Mouse (Mus musculus) liver, postnatal 0 days (tissue): ENCODE measurements at regions not wholly inside any gene's neighbourhood (a gene's known extent, or its start where the extent isn't known, plus 50 kb on each side); places are given as distances from the start of the nearest gene placed in this dataset.
A peak's percentile ranks its signal among the peaks of the same experiment; 100 is the strongest.

Experiments used
- CTCF ChIP-seq: sonication (generic); IDR thresholded peaks from 2 replicates; pipeline ENCODE4 v1.5.1; 2016; ENCODE audit warnings: antibody characterized with exemption, low read depth
- EP300 ChIP-seq: IDR thresholded peaks from 2 replicates; pipeline ENCODE4 v1.6.1; 2016; ENCODE audit warnings: antibody characterized with exemption, low read depth, mild to moderate bottlenecking

DNA sequence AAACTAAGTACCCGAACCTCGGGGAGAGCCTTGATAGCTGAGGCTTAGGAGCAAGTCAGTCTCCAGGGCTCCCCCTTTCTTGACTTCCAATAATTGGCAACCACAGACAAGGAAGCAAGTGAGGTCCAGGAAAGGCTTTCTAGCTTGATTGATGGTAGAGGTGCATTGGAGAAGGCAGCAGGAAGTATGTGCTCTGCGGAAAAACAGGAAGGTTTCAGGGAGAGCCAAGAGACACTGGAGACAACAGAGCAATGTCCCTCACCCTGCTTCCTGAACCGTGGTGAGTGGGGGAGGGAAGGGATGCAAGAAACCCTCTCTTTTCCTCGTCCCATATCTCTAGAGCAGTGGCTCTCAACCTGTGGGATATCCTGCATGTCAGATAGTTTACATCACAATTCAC is 115.9 kb upstream of the Smyd2 start:
- 0 out of 2 replicates have a peak, but pooled peaks have one; percentile 2 for TF ChIP-seq CTCF
- no peak for TF ChIP-seq EP300
